Mouse (Mus musculus) liver, embryonic 14.5 days (tissue): ENCODE results near the gene Pdcl3.

ENCODE experiments used
- CTCF ChIP-seq: IDR thresholded peaks from 2 replicates; pipeline ENCODE4 v1.5.1; 2016; ENCODE audit warnings: antibody characterized with exemption, low read depth, control low read depth
- EP300 ChIP-seq: IDR thresholded peaks from 2 replicates; pipeline ENCODE4 v1.6.1; 2016; ENCODE audit warnings: antibody characterized with exemption, low read depth

DNA sequence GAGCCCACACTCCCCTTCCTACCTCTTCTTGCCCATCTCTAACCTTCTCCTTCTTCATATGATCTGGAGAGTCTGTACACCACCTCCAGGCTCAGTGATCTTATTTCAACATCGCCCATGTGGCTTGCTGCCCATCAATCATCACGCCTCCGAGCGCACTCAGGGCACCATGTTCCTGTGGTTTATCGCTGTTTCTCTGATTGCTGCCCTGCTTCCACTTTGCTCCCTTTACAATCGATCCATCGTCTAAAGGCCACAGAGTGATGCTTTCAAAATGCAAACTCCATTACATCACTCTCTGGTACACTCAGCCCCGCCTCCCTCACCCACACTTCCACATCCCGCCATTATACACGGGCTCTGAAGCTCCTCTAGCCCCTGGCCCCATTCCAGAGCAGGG lies 30.1 kb downstream of the Pdcl3 start:
- TF ChIP-seq CTCF (no peak), EP300 (no peak)
